In the genomic region with DNA sequence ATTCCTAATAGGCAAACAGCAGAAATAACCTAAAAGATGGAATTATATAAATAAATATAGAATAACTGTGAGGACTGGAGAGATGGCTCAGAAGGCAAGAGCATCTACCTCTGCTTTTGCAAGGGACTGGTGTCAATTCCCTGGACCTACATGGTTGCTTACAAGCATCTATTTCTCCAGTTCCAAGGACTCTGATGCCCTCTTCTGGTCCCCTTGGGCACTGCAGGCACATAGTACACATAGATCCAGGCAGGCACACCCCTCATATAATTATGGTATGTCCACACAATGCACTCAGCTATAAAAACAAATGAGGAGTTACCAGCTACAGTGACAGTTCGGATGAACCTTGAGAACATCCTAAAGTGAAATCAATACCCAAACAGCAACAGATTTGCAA, we compare ENCODE assay signal across 10 mouse cellular contexts. TPM values are rescaled to one million over a fixed set of nuclear protein-coding genes. Genes with fewer than 3 reads are reported as not detected.
A peak's percentile ranks its signal among the peaks of the same experiment; 100 is the strongest.
DNase-seq lines count a peak whose midpoint lies in the region; TF ChIP-seq lines count a peak whose summit lies in the region.
"Had no signal": no experiment of that assay in that cellular context is flagged by ENCODE, and none has a peak within 500 bp of the region (broad histone marks: within the 10 kb centered on the region; RNA-seq: fewer than 3 reads in every experiment).

No protein-coding gene starts in this region.

- H3K4me3 ChIP-seq in layer of hippocampus, adult 2 months: no peak overlapping the region
- H3K4me3 ChIP-seq: hindbrain, embryonic 12.5 days; liver, embryonic 15.5 days had no signal

- no peak for DNase-seq in layer of hippocampus, adult 2 months (ENCODE audit: low spot score in 2 of 2)
- DNase-seq in layer of hippocampus, adult 11-12 months (ENCODE audit: low spot score): no peak
- DNase-seq in 3T3-L1 (ENCODE audit: low read depth, low spot score) (peak; percentile 61), 416B (ENCODE audit: low read depth) (peak; percentile 64)
- peak; percentile 44 for DNase-seq in T-cell, adult 2 months (ENCODE audit: low spot score)
- no peak for DNase-seq in frontal cortex, adult 2 months (ENCODE audit: extremely low spot score in 1 of 2, low spot score in 1 of 2)
- no peak for DNase-seq in spleen, postnatal 36 days (ENCODE audit: low spot score in 2 of 2)
- DNase-seq: thymus, adult 2 months had no signal

- no peak overlapping the region for H3K27ac ChIP-seq in layer of hippocampus, adult 2 months
- H3K27ac ChIP-seq: hindbrain, embryonic 12.5 days; liver, embryonic 15.5 days had no signal

- peak; percentile 65 for TF ChIP-seq CTCF in layer of hippocampus, adult 2 months (conservative IDR thresholded peaks at IDR 0.05)

RNA-seq across cellular contexts. Expression of gene Ankrd13d, which starts 3.5 kb away (rescaled TPM):
- total RNA-seq in layer of hippocampus, adult 2 months (2021): 10 to 100 TPM; 63.4 to 70.7 TPM
- 73.1 and 77.0 TPM in 2 replicates for polyA plus RNA-seq in frontal cortex, adult 2 months (2012; rRNA removed)

RNA-seq across cellular contexts. Expression of gene Ssh3, which starts 10.5 kb away (rescaled TPM):
- total RNA-seq in layer of hippocampus, adult 2 months (2021): 10 to 100 TPM; 57.5 to 58.7 TPM
- 98.6 and 106 TPM in 2 replicates for polyA plus RNA-seq in frontal cortex, adult 2 months (2012; rRNA removed)

RNA-seq across cellular contexts. Expression of gene Grk2, which starts 26.5 kb away (rescaled TPM):
- total RNA-seq in layer of hippocampus, adult 2 months (2021): 100 to 1,000 TPM; 181 to 201 TPM
- polyA plus RNA-seq in frontal cortex, adult 2 months (2012; rRNA removed): 183 and 199 TPM in 2 replicates

RNA-seq across cellular contexts. Expression of gene Pold4, which starts 47.8 kb away (rescaled TPM):
- total RNA-seq in layer of hippocampus, adult 2 months (2021): 10 to 100 TPM; 16.7 to 18.2 TPM
- 35.0 and 39.4 TPM in 2 replicates for polyA plus RNA-seq in frontal cortex, adult 2 months (2012; rRNA removed)

Comparison
In these comparisons a context has a peak if more than half of its experiments do, and no peak if none do; other contexts are left out.
1. DNase-seq: peak in 3T3-L1 (single experiment), 416B (single experiment) and T-cell, adult 2 months (single experiment); none in layer of hippocampus, adult 2 months (0 of 2), layer of hippocampus, adult 11-12 months (single experiment), frontal cortex, adult 2 months (0 of 2) and spleen, postnatal 36 days (0 of 2).